ENCODE assay signal across 8 mouse cellular contexts in genomic region chr5:75156554-75157036, GRCm38 (mm10). TPM values are rescaled to one million over a fixed set of nuclear protein-coding genes. Genes with fewer than 3 reads are reported as not detected.
DNase-seq lines count a peak whose midpoint lies in the region; ATAC-seq lines count a peak whose summit lies in the region.

No protein-coding gene starts in this region.

- H3K4me1 ChIP-seq in heart, embryonic 11.5 days (ENCODE audit: control insufficient read depth, insufficient read depth, low read length): peaks cover 20% of the 10 kb centered on the region; the same call in 1 of the 2 replicates
- H3K4me1 ChIP-seq in intestine, embryonic 16.5 days (ENCODE audit: control insufficient read depth, insufficient read depth, low read length): peaks cover 21% of the 10 kb centered on the region
- peaks cover 41% of the 10 kb centered on the region for H3K4me1 ChIP-seq in megakaryocyte, embryonic 14.5 days

- no peaks in the 10 kb centered on the region for H3K9me3 ChIP-seq in heart, embryonic 11.5 days (replicated peaks; ENCODE audit: control insufficient read depth, low read length)
- no peaks in the 10 kb centered on the region for H3K9me3 ChIP-seq in intestine, embryonic 16.5 days (ENCODE audit: control insufficient read depth, low read length)
- no peaks in the 10 kb centered on the region for H3K9me3 ChIP-seq in megakaryocyte, embryonic 14.5 days

- DNase-seq in heart, adult 11 months: no peak
- peak; percentile 16 for DNase-seq in MN1 (ENCODE audit: low spot score)
- peak; percentile 58 for DNase-seq in testis, postnatal 10 days (ENCODE audit: low spot score)
- no peak for DNase-seq in spleen, postnatal 4 days (ENCODE audit: low spot score in 2 of 2)

- peaks cover 24% of the 10 kb centered on the region for H3K27me3 ChIP-seq in heart, embryonic 11.5 days (ENCODE audit: control insufficient read depth, insufficient read depth, low read length)
- peaks cover 16% of the 10 kb centered on the region for H3K27me3 ChIP-seq in intestine, embryonic 16.5 days (replicated peaks; ENCODE audit: control insufficient read depth, insufficient read depth, low read length)
- peaks cover 76% of the 10 kb centered on the region for H3K27me3 ChIP-seq in megakaryocyte, embryonic 14.5 days (replicated peaks)

- no peak for ATAC-seq in heart, embryonic 11.5 days (replicated peaks; ENCODE audit: insufficient number of reproducible peaks, low FRiP score, low TSS enrichment)
- 0 out of 2 replicates have a peak, but pooled peaks have one; percentile 37 for ATAC-seq in erythroid progenitor cell, adult 5-6 weeks (replicated peaks; ENCODE audit: low FRiP score, poor library complexity, severe bottlenecking)
- ATAC-seq in intestine, embryonic 16.5 days: peak; percentile 11

- peak overlapping the region; percentile 66 for H3K27ac ChIP-seq in heart, embryonic 11.5 days (ENCODE audit: low read depth, low read length)
- peak overlapping the region; percentile 66 for H3K27ac ChIP-seq in intestine, embryonic 16.5 days (ENCODE audit: low read length)

- WGBS in heart, embryonic 11.5 days (ENCODE audit: insufficient replicate concordance): 1% methylated on average over 21 of the region's 21 CpGs
- WGBS in intestine, embryonic 16.5 days: under 1% methylated on average over 21 of the region's 21 CpGs

- H3K4me3 ChIP-seq in heart, embryonic 11.5 days (ENCODE audit: low read depth, low read length): peak overlapping the region; percentile 62
- H3K4me3 ChIP-seq in intestine, embryonic 16.5 days (ENCODE audit: low read length): peak overlapping the region; percentile 59
- H3K4me3 ChIP-seq in megakaryocyte, embryonic 14.5 days (replicated peaks): peak overlapping the region; percentile 88

- peak overlapping the region; percentile 93 for H3K4me2 ChIP-seq in heart, embryonic 11.5 days
- H3K4me2 ChIP-seq in intestine, embryonic 16.5 days (ENCODE audit: low read depth, low read length): peak overlapping the region; percentile 85

- H3K36me3 ChIP-seq in heart, embryonic 11.5 days (ENCODE audit: control insufficient read depth, insufficient read depth, low read length): no peaks in the 10 kb centered on the region
- no peaks in the 10 kb centered on the region for H3K36me3 ChIP-seq in intestine, embryonic 16.5 days (ENCODE audit: control insufficient read depth, insufficient read depth, low read length)
- no peaks in the 10 kb centered on the region for H3K36me3 ChIP-seq in megakaryocyte, embryonic 14.5 days (replicated peaks; ENCODE audit: low read length)

- peak overlapping the region; percentile 74 for H3K9ac ChIP-seq in heart, embryonic 11.5 days (ENCODE audit: low read depth, low read length)
- H3K9ac ChIP-seq in intestine, embryonic 16.5 days (ENCODE audit: low read depth, low read length): peak overlapping the region; percentile 67

RNA-seq across cellular contexts. Expression of gene Pdgfra, which starts 4.5 kb away (rescaled TPM):
- polyA plus RNA-seq in heart, embryonic 11.5 days (2014; fragmentation: Nextera tagmentation; extraction: Ambion mirVana): 28.0 and 37.4 TPM in 2 replicates
- total RNA-seq in erythroid progenitor cell, adult 5-6 weeks (2015; ENCODE audit: low replicate concordance): 0.42 TPM in 1 of 2 replicates, not detected in the other
- total RNA-seq in erythroid progenitor cell, adult 5-6 weeks (2017; ENCODE audit: low replicate concordance): 0.26 TPM in 1 of 2 replicates, not detected in the other
- polyA plus RNA-seq in intestine, embryonic 16.5 days (2015; fragmentation: Nextera tagmentation; extraction: Ambion mirVana): 27.7 and 29.4 TPM in 2 replicates
- polyA plus RNA-seq in megakaryocyte, embryonic 14.5 days (2012; ENCODE audit: insufficient read depth, low replicate concordance): not detected in 2 replicates

Comparison
In these comparisons a context has a peak if more than half of its experiments do, and no peak if none do; other contexts are left out.
1. DNase-seq: peak in MN1 (single experiment) and testis, postnatal 10 days (single experiment); none in heart, adult 11 months (single experiment) and spleen, postnatal 4 days (0 of 2).
2. RNA of gene Pdgfra, which starts 4.5 kb away (polyA plus RNA-seq): 28.0 to 37.4 TPM in heart, embryonic 11.5 days and 27.7 to 29.4 TPM in intestine, embryonic 16.5 days; not detected in megakaryocyte, embryonic 14.5 days; every median in the first group is over 10 times any median in the second.
3. Peak in every context shown above with its lines, with median percentiles within 50 percentile points of each other: H3K4me3 ChIP-seq.